Mouse (Mus musculus): ENCODE results near the gene Ceacam20.
"Not testable (repeated sequence)": the region's sequence is repeated elsewhere in the genome, so short reads cannot be mapped to it uniquely, and the experiment has no call there.

Ceacam20 gene

DNA sequence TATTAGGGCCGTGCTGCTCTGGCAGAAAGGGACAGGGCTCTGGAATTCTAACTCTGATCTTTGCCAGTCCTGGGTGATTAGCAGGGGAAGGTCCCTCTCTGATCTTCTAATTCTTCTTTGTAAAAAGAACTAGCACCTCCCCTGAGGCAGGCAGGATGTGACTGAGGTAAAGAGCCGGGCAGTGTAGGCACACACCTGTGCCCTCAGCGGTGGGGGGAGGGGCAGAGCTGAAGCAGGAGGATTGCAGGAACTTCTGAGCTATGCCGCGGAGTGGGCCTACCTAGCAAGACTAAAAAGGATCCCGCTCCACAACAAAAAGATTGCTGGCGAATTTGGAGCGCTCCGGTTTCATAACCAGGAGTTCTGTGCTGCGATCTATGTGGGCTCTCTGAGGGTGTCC is 15.2 kb upstream of the Ceacam20 start:
- DNase-seq: no peak

DNA sequence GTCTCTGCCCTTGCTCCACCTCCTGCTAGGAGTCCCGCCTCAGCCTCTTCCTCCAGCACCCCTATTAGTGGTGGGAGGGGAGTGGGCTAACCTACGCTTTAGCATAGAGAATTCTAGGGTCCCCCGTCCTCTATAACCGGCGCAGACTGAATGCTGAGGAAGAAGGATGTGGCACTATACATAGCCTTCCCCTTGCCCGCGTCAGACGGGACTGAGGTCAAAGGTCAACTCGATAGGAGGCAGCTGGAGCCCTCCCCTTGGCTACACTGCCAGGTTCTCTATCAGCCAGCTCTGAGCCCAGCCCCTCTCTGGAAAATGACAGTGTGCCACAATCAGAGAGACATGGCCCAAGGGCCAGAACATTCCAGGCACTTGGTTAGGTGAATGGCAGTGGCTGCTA is 14.6 kb upstream of the Ceacam20 start, which contains the start of gene Igsf23:
TSS of gene Igsf23 (minus strand) at position 168 of the 400 bp plus-strand sequence.
- DNase-seq: no peak

DNA sequence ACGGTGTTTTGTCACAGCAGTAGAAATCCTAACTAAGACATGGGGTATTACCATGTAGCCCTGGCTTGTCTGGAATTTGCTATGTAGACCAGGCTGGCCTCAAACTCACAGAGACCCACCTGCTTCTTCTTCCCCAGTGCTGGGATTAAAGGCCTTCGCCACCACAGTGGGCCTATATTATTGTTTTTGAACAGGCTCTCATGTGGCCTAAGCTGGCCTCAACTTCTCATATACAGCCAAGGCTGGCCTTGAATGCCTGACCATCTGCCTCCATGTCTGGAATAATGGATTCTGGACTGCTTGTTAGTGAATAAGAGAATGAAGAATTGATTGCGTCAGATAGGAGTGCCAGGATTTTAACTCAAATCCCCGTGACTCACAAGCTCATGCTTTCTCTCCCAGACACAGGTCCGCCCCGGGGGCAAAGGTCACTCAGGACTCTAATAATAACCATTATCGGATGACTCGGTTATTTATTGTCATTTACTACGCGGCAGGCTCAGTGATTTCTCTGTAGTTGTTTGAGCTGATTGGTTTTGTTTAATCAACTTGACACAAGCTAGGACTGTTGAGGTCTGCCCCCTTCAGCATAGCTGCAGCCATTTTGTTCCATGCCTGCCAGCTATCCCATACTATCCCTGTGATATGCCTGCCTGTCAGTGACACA is 12.8 kb upstream of the Ceacam20 start:
- no peak for DNase-seq

DNA sequence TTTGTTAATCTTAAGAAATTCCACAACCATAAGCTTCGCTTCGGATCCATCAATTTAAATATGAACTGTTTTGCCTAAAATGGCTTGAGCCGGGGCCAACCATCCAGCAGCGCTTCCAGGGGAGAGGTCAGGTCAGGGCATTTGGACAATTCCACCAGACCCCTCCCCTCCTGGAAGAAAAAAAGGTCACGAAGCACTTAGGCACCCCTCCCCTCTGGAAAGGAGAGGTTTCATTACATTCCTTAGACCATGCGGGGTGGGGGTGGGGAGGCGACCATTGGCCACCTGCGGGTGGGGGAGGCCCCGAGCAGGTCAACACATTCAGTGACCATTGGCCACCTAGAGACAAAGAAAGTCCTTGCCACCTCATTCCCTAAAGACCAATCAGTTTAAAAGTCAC is 12.2 kb upstream of the Ceacam20 start:
- no peak for DNase-seq

DNA sequence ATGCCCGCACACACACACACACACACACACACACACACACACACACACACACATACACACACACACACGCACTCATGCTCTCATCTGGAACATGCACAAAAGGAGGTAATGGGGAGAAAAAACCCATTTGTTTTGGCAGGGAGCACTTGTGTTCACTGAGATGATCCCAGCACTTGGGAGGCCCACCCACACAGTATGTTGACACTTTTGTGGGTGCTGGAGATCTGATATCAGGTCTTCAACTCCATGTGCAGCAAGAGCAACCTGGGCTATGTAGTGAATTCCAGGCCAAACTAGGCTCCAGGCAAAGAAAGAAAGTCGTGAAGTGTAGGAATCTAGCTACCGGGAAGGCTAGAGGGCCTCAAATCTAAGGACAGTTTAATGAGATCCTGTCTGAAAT is 9.4 kb upstream of the Ceacam20 start:
- no peak for DNase-seq

GRCm38 (mm10) chr7:19956341-19956781 is 8.9 kb upstream of the Ceacam20 start:
- peak; percentile 90 to 93 for DNase-seq

DNA sequence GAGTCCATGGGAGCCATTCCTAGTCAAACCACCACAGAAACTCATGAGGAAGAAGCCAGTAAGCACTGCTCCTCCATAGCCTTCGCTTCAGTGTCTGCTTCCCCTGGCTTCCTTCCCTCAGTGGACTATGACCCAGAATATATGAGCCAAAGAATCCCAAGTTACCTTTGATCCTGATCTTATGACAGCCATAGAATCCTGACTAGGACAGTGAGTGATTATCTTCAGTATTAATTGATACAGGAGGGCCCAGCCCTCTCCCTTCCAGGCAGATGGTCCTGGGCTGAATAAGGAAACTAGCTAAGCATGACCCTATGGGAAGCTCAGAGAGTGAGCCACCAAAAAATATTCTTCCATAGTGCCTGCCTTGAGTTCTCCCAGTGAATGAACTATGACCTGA is 2.8 kb upstream of the Ceacam20 start:
- no peak for DNase-seq

- DNase-seq: no peak
Measured at GRCm38 (mm10) chr7:19969106-19969505, 3.9 kb downstream of the Ceacam20 start.

DNA sequence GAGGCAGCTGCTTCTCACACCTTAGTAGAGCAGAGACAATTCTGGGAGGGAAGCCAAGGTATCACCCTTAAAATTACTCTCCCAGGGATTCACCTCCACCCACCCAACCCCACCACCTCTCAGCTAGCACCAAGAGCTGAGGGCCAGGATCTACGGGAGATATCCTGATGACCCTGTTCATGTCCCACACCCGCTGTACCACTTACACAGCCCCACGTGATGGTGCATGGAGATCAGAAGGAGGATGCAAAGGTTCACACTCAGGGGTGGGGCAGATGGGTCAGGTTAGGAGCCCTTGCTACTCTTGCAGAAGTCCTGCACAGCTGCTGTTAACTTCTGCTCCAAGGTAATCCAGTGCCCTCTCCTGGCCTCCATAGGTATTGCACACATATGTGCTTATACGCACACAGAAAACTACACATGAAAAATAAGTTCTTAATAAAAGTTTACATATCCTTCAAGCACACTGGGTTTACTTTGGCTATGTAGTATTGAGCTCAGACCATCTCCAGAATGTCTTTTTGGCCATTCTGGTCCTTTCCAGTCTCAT is 4.4 kb downstream of the Ceacam20 start:
- no peak for DNase-seq

- no peak for DNase-seq
Measured at GRCm38 (mm10) chr7:19970196-19970595, 5.0 kb downstream of the Ceacam20 start.

DNA sequence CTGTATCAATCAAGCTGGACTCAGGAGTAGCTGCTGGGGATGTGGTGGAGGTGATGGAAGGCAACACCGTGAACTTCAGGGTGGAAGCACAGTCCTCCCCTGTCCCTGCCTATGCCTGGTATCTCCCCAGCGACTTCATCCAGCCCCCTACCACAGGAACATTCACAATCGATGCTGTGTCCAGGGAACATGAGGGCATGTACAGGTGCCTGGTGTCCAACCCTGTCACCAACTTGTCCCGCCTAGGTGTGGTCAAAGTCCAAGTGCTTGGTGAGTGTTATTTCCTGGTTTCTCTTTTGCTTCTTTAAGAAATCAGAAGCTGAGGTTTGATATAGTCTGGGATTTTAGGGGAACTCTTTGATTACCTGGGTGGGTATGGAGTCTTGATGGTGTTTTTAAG is 6.3 kb downstream of the Ceacam20 start:
- DNase-seq: no peak

DNA sequence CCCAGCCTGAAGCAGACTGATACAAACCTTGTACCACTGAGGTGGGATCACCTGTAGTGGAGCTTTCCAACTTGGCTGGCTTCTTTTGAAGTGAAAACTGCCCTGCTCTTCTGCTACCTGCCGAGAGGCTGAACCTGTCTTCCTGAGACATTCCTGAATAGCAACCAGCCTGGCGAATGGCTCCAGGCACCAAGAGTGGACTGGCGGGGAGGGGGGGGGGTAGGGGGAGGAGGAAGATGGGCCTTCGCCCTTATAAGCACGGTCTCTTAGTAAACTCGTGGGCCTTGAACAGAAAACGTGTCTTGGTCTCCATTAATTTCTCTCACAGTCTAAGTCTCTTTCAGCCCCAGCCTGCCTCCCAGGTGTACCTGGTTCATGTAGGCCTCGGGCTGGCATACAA is 26.0 kb downstream of the Ceacam20 start, which contains the start of gene Nlrp9b:
TSS of gene Nlrp9b (plus strand) at position 301 of the 400 bp plus-strand sequence.
- DNase-seq: not testable (repeated sequence)

- not testable (repeated sequence) for DNase-seq
Measured at GRCm38 (mm10) chr7:19996721-19997120, 31.5 kb downstream of the Ceacam20 start.

DNA sequence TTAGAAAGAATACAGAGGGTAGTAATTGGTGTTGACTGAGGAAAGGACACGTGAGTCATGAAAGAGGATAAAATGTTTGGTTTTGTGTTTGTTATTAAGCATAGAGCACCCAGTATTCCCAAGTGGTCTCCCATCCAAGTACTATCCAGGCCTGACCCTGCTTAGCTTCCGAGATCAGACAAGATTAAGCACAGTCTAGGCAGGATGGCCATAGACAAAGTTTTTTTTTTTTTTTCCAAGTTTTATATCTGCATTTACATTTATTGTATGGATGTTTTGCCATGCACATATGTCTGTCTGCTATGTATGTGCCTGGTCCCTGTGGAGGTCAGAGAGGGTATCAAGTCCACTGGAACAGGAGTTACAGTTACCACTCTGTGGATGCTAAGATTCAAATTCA is 44.8 kb downstream of the Ceacam20 start:
- no peak for DNase-seq
